Comparison of ENCODE assay signal across 17 mouse cellular contexts in genomic region chr19:5181926-5182325, GRCm38 (mm10).
A peak's percentile ranks its signal among the peaks of the same experiment; 100 is the strongest.
DNase-seq lines count a peak whose midpoint lies in the region; ATAC-seq and TF ChIP-seq lines count a peak whose summit lies in the region.
"Had no signal": no experiment of that assay in that cellular context is flagged by ENCODE, and none has a peak within 500 bp of the region (broad histone marks: within the 10 kb centered on the region; RNA-seq: fewer than 3 reads in every experiment).

No protein-coding gene starts in this region.

- H3K4me1 ChIP-seq in forebrain, postnatal 0 days (ENCODE audit: insufficient read depth), result no peaks in the 10 kb centered on the region
- H3K4me1 ChIP-seq in forebrain, embryonic 11.5 days (replicated peaks; ENCODE audit: control insufficient read depth, insufficient read depth, low read length), result no peaks in the 10 kb centered on the region
- H3K4me1 ChIP-seq in liver, embryonic 12.5 days, result peaks cover 25% of the 10 kb centered on the region
- H3K4me1 ChIP-seq: intestine, embryonic 15.5 days; limb, embryonic 10.5 days; neural tube, embryonic 12.5 days had no signal

- no peak overlapping the region for H3K4me3 ChIP-seq in forebrain, postnatal 0 days (ENCODE audit: low read depth, low read length)
- H3K4me3 ChIP-seq in forebrain, embryonic 11.5 days (ENCODE audit: low read depth, low read length), result no peak overlapping the region
- no peak overlapping the region for H3K4me3 ChIP-seq in liver, embryonic 12.5 days
- H3K4me3 ChIP-seq: forebrain, embryonic 15.5 days; gastrocnemius, adult 2 months; hindbrain, embryonic 10.5 days; intestine, embryonic 15.5 days; left cerebral cortex, adult 2 months; limb, embryonic 10.5 days; neural tube, embryonic 12.5 days had no signal

- TF ChIP-seq CTCF in forebrain, postnatal 0 days (IDR thresholded peaks at IDR 0.05; ENCODE audit: low read depth), result no peak

- ATAC-seq in forebrain, postnatal 0 days, result no peak
- ATAC-seq in forebrain, embryonic 11.5 days (replicated peaks; ENCODE audit: low FRiP score), result no peak
- ATAC-seq in liver, embryonic 12.5 days, result no peak
- ATAC-seq: forebrain, embryonic 15.5 days; intestine, embryonic 15.5 days had no signal

- no peak overlapping the region for H3K4me2 ChIP-seq in forebrain, postnatal 0 days (ENCODE audit: low read depth)
- H3K4me2 ChIP-seq in forebrain, embryonic 11.5 days (ENCODE audit: low read depth, low read length, severe bottlenecking), result no peak overlapping the region
- H3K4me2 ChIP-seq in liver, embryonic 12.5 days, result no peak overlapping the region
- H3K4me2 ChIP-seq: forebrain, embryonic 15.5 days; intestine, embryonic 15.5 days; liver, embryonic 11.5 days; neural tube, embryonic 12.5 days had no signal

- DNase-seq in forebrain, postnatal 0 days, result peak; percentile 35
- no peak for DNase-seq in forebrain, embryonic 11.5 days (ENCODE audit: low spot score)
- DNase-seq in kidney, postnatal 14 days, result peak; percentile 48
- DNase-seq in kidney, adult 18-20 months, result no peak
- peak; percentile 92 for DNase-seq in Muller cell, postnatal 12 days (ENCODE audit: inconsistent ontology term)
- DNase-seq in kidney, postnatal 36 days, result peak; percentile 12 to 32
- DNase-seq: cerebellum, adult 11-12 months; gastrocnemius, adult 2 months; thymus, postnatal 14 days had no signal

- H3K9ac ChIP-seq in forebrain, postnatal 0 days, result no peak overlapping the region
- H3K9ac ChIP-seq in forebrain, embryonic 11.5 days (ENCODE audit: low read length), result no peak overlapping the region
- no peak overlapping the region for H3K9ac ChIP-seq in liver, embryonic 12.5 days
- H3K9ac ChIP-seq: forebrain, embryonic 15.5 days; intestine, embryonic 15.5 days; neural tube, embryonic 12.5 days had no signal

- H3K9me3 ChIP-seq in forebrain, postnatal 0 days (ENCODE audit: low read length), result 0 out of 2 replicates have a peak, but pooled peaks cover 3% of the 10 kb centered on the region
- no peaks in the 10 kb centered on the region; the same call in 1 of the 2 replicates for H3K9me3 ChIP-seq in forebrain, embryonic 11.5 days (ENCODE audit: control insufficient read depth, low read length)
- peaks cover 12% of the 10 kb centered on the region for H3K9me3 ChIP-seq in liver, embryonic 12.5 days (replicated peaks)
- H3K9me3 ChIP-seq: forebrain, embryonic 15.5 days; intestine, embryonic 15.5 days; neural tube, embryonic 12.5 days had no signal

- H3K27ac ChIP-seq in forebrain, postnatal 0 days (ENCODE audit: low read depth, low read length), result no peak overlapping the region
- no peak overlapping the region for H3K27ac ChIP-seq in forebrain, embryonic 11.5 days (ENCODE audit: low read depth, low read length)
- H3K27ac ChIP-seq in liver, embryonic 12.5 days, result no peak overlapping the region
- H3K27ac ChIP-seq: forebrain, embryonic 15.5 days; gastrocnemius, adult 2 months; hindbrain, embryonic 10.5 days; intestine, embryonic 15.5 days; left cerebral cortex, adult 2 months; limb, embryonic 10.5 days; neural tube, embryonic 12.5 days had no signal

- H3K36me3 ChIP-seq in forebrain, postnatal 0 days (ENCODE audit: insufficient read depth), result no peaks in the 10 kb centered on the region
- no peaks in the 10 kb centered on the region for H3K36me3 ChIP-seq in forebrain, embryonic 11.5 days (ENCODE audit: control insufficient read depth, insufficient read depth, low read length)
- peaks cover 9% of the 10 kb centered on the region; the same call in 1 of the 2 replicates for H3K36me3 ChIP-seq in liver, embryonic 12.5 days
- H3K36me3 ChIP-seq: forebrain, embryonic 15.5 days; neural tube, embryonic 12.5 days had no signal

- no peaks in the 10 kb centered on the region for H3K27me3 ChIP-seq in forebrain, postnatal 0 days (ENCODE audit: insufficient read depth, low read length)
- no peaks in the 10 kb centered on the region for H3K27me3 ChIP-seq in forebrain, embryonic 11.5 days (ENCODE audit: control insufficient read depth, insufficient read depth, low read length)
- no peaks in the 10 kb centered on the region for H3K27me3 ChIP-seq in liver, embryonic 12.5 days (replicated peaks)
- H3K27me3 ChIP-seq: forebrain, embryonic 15.5 days; intestine, embryonic 15.5 days; neural tube, embryonic 12.5 days had no signal

- WGBS in forebrain, postnatal 0 days, result 26% methylated on average over 2 of the region's 2 CpGs
- 68% methylated on average over 2 of the region's 2 CpGs for WGBS in forebrain, embryonic 11.5 days
- WGBS in liver, embryonic 12.5 days (ENCODE audit: insufficient replicate concordance), result 71% methylated on average over 2 of the region's 2 CpGs

Comparison
In these comparisons a context has a peak if more than half of its experiments do, and no peak if none do; other contexts are left out.
1. DNase-seq: peak in forebrain, postnatal 0 days (single experiment), kidney, postnatal 14 days (single experiment), Muller cell, postnatal 12 days (single experiment) and kidney, postnatal 36 days (2 of 2); none in forebrain, embryonic 11.5 days (single experiment) and kidney, adult 18-20 months (single experiment).